ENCODE assay signal across 21 mouse cellular contexts in the genomic region with DNA sequence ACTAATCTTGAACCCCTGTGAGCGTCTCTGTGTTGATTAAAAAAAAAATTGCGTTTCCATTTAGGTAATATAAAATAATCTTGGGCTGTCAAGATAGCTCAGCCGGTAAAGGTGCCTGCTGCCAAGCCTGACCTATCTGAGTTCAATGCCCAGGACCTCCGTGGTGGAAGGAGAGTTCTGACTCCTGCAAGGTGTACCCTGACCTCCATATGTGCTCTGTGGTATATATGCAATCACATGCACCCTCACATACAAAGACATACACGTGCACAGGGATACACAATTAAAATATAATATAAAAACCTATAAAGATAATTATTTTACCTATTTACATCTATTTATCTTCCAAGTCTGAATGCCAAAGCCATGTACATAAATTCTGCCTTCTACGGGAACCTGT.
DNase-seq lines count a peak whose midpoint lies in the region; ATAC-seq and TF ChIP-seq lines count a peak whose summit lies in the region.
"Had no signal": no experiment of that assay in that cellular context is flagged by ENCODE, and none has a peak within 500 bp of the region (broad histone marks: within the 10 kb centered on the region; RNA-seq: fewer than 3 reads in every experiment).

No protein-coding gene starts in this region.

- TF ChIP-seq CTCF in intestine, postnatal 0 days (IDR thresholded peaks at IDR 0.05; ENCODE audit: low read depth) = no peak
- no peak for TF ChIP-seq CTCF in midbrain, postnatal 0 days (IDR thresholded peaks at IDR 0.05)

- no peaks in the 10 kb centered on the region for H3K4me1 ChIP-seq in forebrain, embryonic 14.5 days (ENCODE audit: control insufficient read depth, insufficient read depth, low read length)
- H3K4me1 ChIP-seq in forebrain, embryonic 16.5 days (replicated peaks; ENCODE audit: control insufficient read depth, insufficient read depth, low read length) = no peaks in the 10 kb centered on the region
- no peaks in the 10 kb centered on the region for H3K4me1 ChIP-seq in intestine, embryonic 14.5 days (replicated peaks; ENCODE audit: control insufficient read depth, insufficient read depth, low read length)
- H3K4me1 ChIP-seq in intestine, postnatal 0 days (replicated peaks; ENCODE audit: control insufficient read depth, insufficient read depth, low read length) = no peaks in the 10 kb centered on the region
- H3K4me1 ChIP-seq in midbrain, embryonic 16.5 days (ENCODE audit: control insufficient read depth, insufficient read depth, low read length) = no peaks in the 10 kb centered on the region
- H3K4me1 ChIP-seq in midbrain, postnatal 0 days (ENCODE audit: insufficient read depth, low read length) = no peaks in the 10 kb centered on the region
- H3K4me1 ChIP-seq: embryonic facial prominence, embryonic 12.5 days; embryonic facial prominence, embryonic 15.5 days; forebrain, embryonic 15.5 days; hindbrain, embryonic 10.5 days; intestine, embryonic 15.5 days had no signal

- no peak overlapping the region for H3K9ac ChIP-seq in forebrain, embryonic 14.5 days (ENCODE audit: low read length)
- H3K9ac ChIP-seq in forebrain, embryonic 16.5 days (replicated peaks; ENCODE audit: low read depth, low read length) = no peak overlapping the region
- no peak overlapping the region for H3K9ac ChIP-seq in intestine, embryonic 14.5 days (ENCODE audit: low read length)
- no peak overlapping the region for H3K9ac ChIP-seq in intestine, postnatal 0 days (ENCODE audit: low read depth, low read length)
- H3K9ac ChIP-seq in midbrain, embryonic 16.5 days (ENCODE audit: low read depth, low read length) = no peak overlapping the region
- no peak overlapping the region for H3K9ac ChIP-seq in midbrain, postnatal 0 days (replicated peaks; ENCODE audit: low read length, poor library complexity, severe bottlenecking)
- H3K9ac ChIP-seq: embryonic facial prominence, embryonic 12.5 days; embryonic facial prominence, embryonic 15.5 days; forebrain, embryonic 15.5 days; hindbrain, embryonic 14.5 days; intestine, embryonic 15.5 days had no signal

- no peak overlapping the region for H3K27ac ChIP-seq in forebrain, embryonic 14.5 days (ENCODE audit: low read depth, low read length)
- no peak overlapping the region for H3K27ac ChIP-seq in forebrain, embryonic 16.5 days (ENCODE audit: low read length)
- H3K27ac ChIP-seq in intestine, embryonic 14.5 days (ENCODE audit: low read depth) = no peak overlapping the region
- H3K27ac ChIP-seq in intestine, postnatal 0 days (ENCODE audit: low read depth, low read length) = no peak overlapping the region
- no peak overlapping the region for H3K27ac ChIP-seq in midbrain, embryonic 16.5 days (ENCODE audit: low read length)
- no peak overlapping the region for H3K27ac ChIP-seq in midbrain, postnatal 0 days (ENCODE audit: low read depth, low read length)
- H3K27ac ChIP-seq: embryonic facial prominence, embryonic 12.5 days; embryonic facial prominence, embryonic 15.5 days; forebrain, embryonic 15.5 days; hindbrain, embryonic 10.5 days; hindbrain, embryonic 14.5 days; intestine, embryonic 15.5 days had no signal

- 78% methylated on average over 6 of the region's 6 CpGs for WGBS in forebrain, embryonic 14.5 days
- WGBS in forebrain, embryonic 16.5 days = 74% methylated on average over 6 of the region's 6 CpGs
- WGBS in intestine, embryonic 14.5 days = 79% methylated on average over 6 of the region's 6 CpGs
- 77% methylated on average over 6 of the region's 6 CpGs for WGBS in intestine, postnatal 0 days
- 72% methylated on average over 6 of the region's 6 CpGs for WGBS in midbrain, embryonic 16.5 days
- 66% methylated on average over 6 of the region's 6 CpGs for whole genome bisulfite sequencing in midbrain, postnatal 0 days

- no peak for DNase-seq in forebrain, embryonic 14.5 days (ENCODE audit: low spot score)
- peak; percentile 25 for DNase-seq in intestine, embryonic 14.5 days (ENCODE audit: low spot score)
- no peak for DNase-seq in midbrain, postnatal 0 days (ENCODE audit: low spot score)
- DNase-seq: adrenal gland, adult 8-10 months; adrenal gland, postnatal 25 days; cerebellum, adult 11-12 months; gastrocnemius, postnatal 10 days; gastrocnemius, postnatal 36 days; kidney, adult 18-20 months had no signal

- H3K4me3 ChIP-seq in forebrain, embryonic 14.5 days (ENCODE audit: low read depth, low read length) = no peak overlapping the region
- no peak overlapping the region for H3K4me3 ChIP-seq in forebrain, embryonic 16.5 days (replicated peaks; ENCODE audit: low read length)
- no peak overlapping the region for H3K4me3 ChIP-seq in intestine, embryonic 14.5 days (ENCODE audit: low read depth, low read length)
- no peak overlapping the region for H3K4me3 ChIP-seq in intestine, postnatal 0 days (ENCODE audit: low read depth, low read length)
- H3K4me3 ChIP-seq in midbrain, embryonic 16.5 days (ENCODE audit: low read depth, low read length) = no peak overlapping the region
- no peak overlapping the region for H3K4me3 ChIP-seq in midbrain, postnatal 0 days (ENCODE audit: low read depth, low read length)
- H3K4me3 ChIP-seq: embryonic facial prominence, embryonic 12.5 days; embryonic facial prominence, embryonic 15.5 days; forebrain, embryonic 15.5 days; hindbrain, embryonic 10.5 days; intestine, embryonic 15.5 days had no signal

- ATAC-seq in forebrain, embryonic 14.5 days = peak; percentile 37; the same call in 1 of the 2 replicates
- ATAC-seq in forebrain, embryonic 16.5 days = no peak
- no peak for ATAC-seq in intestine, embryonic 14.5 days (replicated peaks; ENCODE audit: low FRiP score, low TSS enrichment, low read depth)
- ATAC-seq in intestine, postnatal 0 days = no peak
- 0 out of 2 replicates have a peak, but pooled peaks have one; percentile 56 for ATAC-seq in midbrain, embryonic 16.5 days
- no peak for ATAC-seq in midbrain, postnatal 0 days (ENCODE audit: low FRiP score)
- ATAC-seq: forebrain, embryonic 15.5 days; intestine, embryonic 15.5 days had no signal

- H3K4me2 ChIP-seq in forebrain, embryonic 14.5 days (ENCODE audit: low read length) = no peak overlapping the region
- H3K4me2 ChIP-seq in forebrain, embryonic 16.5 days (ENCODE audit: low read length) = no peak overlapping the region
- no peak overlapping the region for H3K4me2 ChIP-seq in intestine, embryonic 14.5 days (ENCODE audit: low read length)
- H3K4me2 ChIP-seq in intestine, postnatal 0 days (replicated peaks; ENCODE audit: low read depth) = no peak overlapping the region
- no peak overlapping the region for H3K4me2 ChIP-seq in midbrain, embryonic 16.5 days (ENCODE audit: low read length)
- H3K4me2 ChIP-seq in midbrain, postnatal 0 days (ENCODE audit: low read depth, low read length, poor library complexity, severe bottlenecking) = no peak overlapping the region
- H3K4me2 ChIP-seq: embryonic facial prominence, embryonic 12.5 days; embryonic facial prominence, embryonic 15.5 days; forebrain, embryonic 15.5 days; heart, embryonic 11.5 days; hindbrain, embryonic 14.5 days; intestine, embryonic 15.5 days had no signal

- no peaks in the 10 kb centered on the region for H3K27me3 ChIP-seq in forebrain, embryonic 14.5 days (replicated peaks; ENCODE audit: control insufficient read depth, insufficient read depth, low read length)
- H3K27me3 ChIP-seq in forebrain, embryonic 16.5 days (replicated peaks; ENCODE audit: control insufficient read depth, insufficient read depth, low read length) = no peaks in the 10 kb centered on the region
- H3K27me3 ChIP-seq in intestine, embryonic 14.5 days (replicated peaks; ENCODE audit: control insufficient read depth, insufficient read depth, low read length) = no peaks in the 10 kb centered on the region
- H3K27me3 ChIP-seq in intestine, postnatal 0 days (replicated peaks; ENCODE audit: control insufficient read depth, insufficient read depth, low read length) = no peaks in the 10 kb centered on the region
- no peaks in the 10 kb centered on the region for H3K27me3 ChIP-seq in midbrain, embryonic 16.5 days (ENCODE audit: control insufficient read depth, insufficient read depth, low read depth, low read length)
- no peaks in the 10 kb centered on the region for H3K27me3 ChIP-seq in midbrain, postnatal 0 days (ENCODE audit: insufficient read depth, low read length)
- H3K27me3 ChIP-seq: CH12.LX; embryonic facial prominence, embryonic 12.5 days; embryonic facial prominence, embryonic 15.5 days; forebrain, embryonic 15.5 days; intestine, embryonic 15.5 days had no signal

- no peaks in the 10 kb centered on the region for H3K36me3 ChIP-seq in forebrain, embryonic 14.5 days (ENCODE audit: control insufficient read depth, insufficient read depth, low read length)
- no peaks in the 10 kb centered on the region for H3K36me3 ChIP-seq in forebrain, embryonic 16.5 days (ENCODE audit: control insufficient read depth, insufficient read depth)
- no peaks in the 10 kb centered on the region for H3K36me3 ChIP-seq in intestine, embryonic 14.5 days (ENCODE audit: control insufficient read depth, insufficient read depth, low read length)
- no peaks in the 10 kb centered on the region for H3K36me3 ChIP-seq in intestine, postnatal 0 days (ENCODE audit: control insufficient read depth, insufficient read depth)
- no peaks in the 10 kb centered on the region for H3K36me3 ChIP-seq in midbrain, embryonic 16.5 days (ENCODE audit: control insufficient read depth, insufficient read depth, low read length)
- H3K36me3 ChIP-seq in midbrain, postnatal 0 days (ENCODE audit: insufficient read depth, low read length) = no peaks in the 10 kb centered on the region
- H3K36me3 ChIP-seq: embryonic facial prominence, embryonic 12.5 days; embryonic facial prominence, embryonic 15.5 days; forebrain, embryonic 15.5 days; G1E; hindbrain, embryonic 10.5 days; intestine, embryonic 15.5 days had no signal

- H3K9me3 ChIP-seq in forebrain, embryonic 14.5 days (replicated peaks; ENCODE audit: control insufficient read depth, low read length) = no peaks in the 10 kb centered on the region
- H3K9me3 ChIP-seq in forebrain, embryonic 16.5 days (ENCODE audit: control insufficient read depth, low read length) = no peaks in the 10 kb centered on the region
- no peaks in the 10 kb centered on the region for H3K9me3 ChIP-seq in intestine, embryonic 14.5 days (ENCODE audit: control insufficient read depth, low read length)
- H3K9me3 ChIP-seq in intestine, postnatal 0 days (ENCODE audit: control insufficient read depth) = no peaks in the 10 kb centered on the region
- H3K9me3 ChIP-seq in midbrain, embryonic 16.5 days (replicated peaks; ENCODE audit: control insufficient read depth, low read length, poor library complexity, severe bottlenecking) = no peaks in the 10 kb centered on the region
- H3K9me3 ChIP-seq in midbrain, postnatal 0 days (ENCODE audit: low read length) = no peaks in the 10 kb centered on the region
- H3K9me3 ChIP-seq: embryonic facial prominence, embryonic 12.5 days; embryonic facial prominence, embryonic 15.5 days; forebrain, embryonic 15.5 days; G1E; hindbrain, embryonic 10.5 days; intestine, embryonic 15.5 days had no signal

Comparison
In these comparisons a context has a peak if more than half of its experiments do, and no peak if none do; other contexts are left out.
1. ATAC-seq: peak in forebrain, embryonic 14.5 days (single experiment) and midbrain, embryonic 16.5 days (single experiment); none in forebrain, embryonic 16.5 days (single experiment), intestine, embryonic 14.5 days (single experiment), intestine, postnatal 0 days (single experiment) and midbrain, postnatal 0 days (single experiment).